Mouse (Mus musculus): ENCODE measurements at regions not wholly inside any gene's neighbourhood (a gene's known extent, or its start where the extent isn't known, plus 50 kb on each side); places are given as distances from the start of the nearest gene placed in this dataset.

DNA sequence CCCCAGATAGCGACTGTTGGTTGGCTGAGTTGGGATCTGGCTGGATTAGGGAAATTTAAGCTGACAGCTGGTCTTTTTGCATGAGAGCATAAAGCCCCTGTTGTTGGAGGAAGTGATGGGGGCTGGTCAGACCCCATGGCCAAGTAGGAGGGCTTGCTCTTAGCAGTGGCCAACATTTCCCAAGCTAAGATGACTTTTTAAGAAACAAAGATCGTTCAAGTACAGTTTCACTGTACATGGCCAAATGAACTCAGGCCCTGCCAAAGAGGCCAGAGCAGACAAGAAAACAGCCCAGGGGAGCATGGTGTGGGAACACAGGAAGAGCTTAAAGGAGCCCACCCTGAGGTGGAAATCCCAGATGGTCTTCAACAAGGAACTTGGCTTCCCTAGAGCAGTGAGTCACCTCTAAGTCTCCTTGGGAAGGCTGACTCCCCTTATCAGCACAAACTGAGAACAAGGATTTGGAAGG lies 128.0 kb upstream of the Ankrd55 start:
- no peaks in the 10 kb centered on the region for H3K27me3 ChIP-seq (ENCODE audit: control insufficient read depth, insufficient read depth, low read length)
- no peak for DNase-seq (ENCODE audit: low read depth in 1 of 2, low spot score in 2 of 2)
- WGBS = 82% methylated on average over 2 of the region's 2 CpGs
- TF ChIP-seq CTCF (IDR thresholded peaks at IDR 0.05; ENCODE audit: extremely low read depth, insufficient read depth, insufficient read length, insufficient replicate concordance) (no peak), POLR2A (IDR thresholded peaks at IDR 0.05; ENCODE audit: low read depth, low read length) (no peak)
- H3K4me3 ChIP-seq (ENCODE audit: extremely low read depth, insufficient read depth, insufficient read length) = no peak overlapping the region
- H3K4me1 ChIP-seq (ENCODE audit: control insufficient read depth, insufficient read depth, insufficient read length) = no peaks in the 10 kb centered on the region
- H3K27ac ChIP-seq (ENCODE audit: insufficient read depth, low read length) = no peak overlapping the region
- no peaks in the 10 kb centered on the region for H3K36me3 ChIP-seq (ENCODE audit: control insufficient read depth, insufficient read depth, low read length)

DNA sequence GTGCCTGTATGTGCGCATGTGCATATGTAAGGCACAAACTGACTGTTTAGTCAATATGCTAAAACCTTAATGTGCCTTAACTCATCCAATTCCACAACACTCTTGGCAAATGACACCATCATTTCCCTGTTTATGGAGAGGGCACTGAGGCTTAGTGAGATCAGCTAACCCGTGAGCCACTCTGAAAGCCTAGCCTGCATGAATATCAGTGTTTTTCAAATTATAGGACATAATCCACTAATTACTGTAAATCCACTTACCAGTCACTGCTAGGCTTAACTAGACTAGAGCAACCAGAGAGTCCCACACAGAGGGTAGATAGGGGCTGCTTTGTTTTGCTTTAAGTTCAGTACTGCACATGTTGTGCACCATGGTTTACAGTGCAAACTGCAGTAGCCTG lies 127.5 kb upstream of the Ankrd55 start:
- Histone ChIP-seq H3K4me1 (ENCODE audit: control insufficient read depth, insufficient read depth, insufficient read length) (no peaks in the 10 kb centered on the region), H3K36me3 (ENCODE audit: control insufficient read depth, insufficient read depth, low read length) (no peaks in the 10 kb centered on the region), H3K4me3 (ENCODE audit: extremely low read depth, insufficient read depth, insufficient read length) (no peak overlapping the region), H3K27me3 (ENCODE audit: control insufficient read depth, insufficient read depth, low read length) (no peaks in the 10 kb centered on the region), H3K27ac (ENCODE audit: insufficient read depth, low read length) (no peak overlapping the region)
- TF ChIP-seq POLR2A (IDR thresholded peaks at IDR 0.05; ENCODE audit: low read depth, low read length) = no peak
- DNase-seq (ENCODE audit: low read depth in 1 of 2, low spot score in 2 of 2) = no peak
- WGBS = 96% methylated on average over 2 of the region's 2 CpGs

DNA sequence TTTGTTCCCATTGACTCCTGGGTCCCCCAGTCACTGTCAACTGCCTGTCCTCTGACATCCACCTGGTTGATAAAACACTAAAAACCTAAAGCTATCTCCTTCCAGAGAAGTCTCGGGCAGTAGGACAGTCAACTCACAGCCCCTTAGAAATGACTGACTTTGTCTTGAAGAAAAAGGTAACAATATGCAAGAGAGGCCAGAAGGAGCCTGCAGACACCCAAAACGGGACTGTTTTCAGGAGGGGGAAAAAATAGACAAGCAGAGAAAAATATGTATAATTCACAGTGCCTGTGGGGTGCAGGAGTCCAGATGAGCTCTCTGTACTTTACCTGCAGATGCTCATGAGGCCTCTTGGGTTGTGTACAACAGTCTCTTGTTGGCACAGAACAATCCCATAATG lies 126.4 kb upstream of the Ankrd55 start:
- no peak for TF ChIP-seq CTCF (IDR thresholded peaks at IDR 0.05; ENCODE audit: extremely low read depth, insufficient read depth, insufficient read length, insufficient replicate concordance)
- no peak for TF ChIP-seq POLR2A (IDR thresholded peaks at IDR 0.05; ENCODE audit: low read depth, low read length)
- DNase-seq (ENCODE audit: low read depth in 1 of 2, low spot score in 2 of 2) = no peak
- 83% methylated on average over 2 of the region's 2 CpGs for WGBS
- Histone ChIP-seq H3K4me1 (ENCODE audit: control insufficient read depth, insufficient read depth, insufficient read length) (no peaks in the 10 kb centered on the region), H3K27ac (ENCODE audit: insufficient read depth, low read length) (no peak overlapping the region), H3K36me3 (ENCODE audit: control insufficient read depth, insufficient read depth, low read length) (no peaks in the 10 kb centered on the region), H3K4me3 (ENCODE audit: extremely low read depth, insufficient read depth, insufficient read length) (no peak overlapping the region), H3K27me3 (ENCODE audit: control insufficient read depth, insufficient read depth, low read length) (no peaks in the 10 kb centered on the region)

DNA sequence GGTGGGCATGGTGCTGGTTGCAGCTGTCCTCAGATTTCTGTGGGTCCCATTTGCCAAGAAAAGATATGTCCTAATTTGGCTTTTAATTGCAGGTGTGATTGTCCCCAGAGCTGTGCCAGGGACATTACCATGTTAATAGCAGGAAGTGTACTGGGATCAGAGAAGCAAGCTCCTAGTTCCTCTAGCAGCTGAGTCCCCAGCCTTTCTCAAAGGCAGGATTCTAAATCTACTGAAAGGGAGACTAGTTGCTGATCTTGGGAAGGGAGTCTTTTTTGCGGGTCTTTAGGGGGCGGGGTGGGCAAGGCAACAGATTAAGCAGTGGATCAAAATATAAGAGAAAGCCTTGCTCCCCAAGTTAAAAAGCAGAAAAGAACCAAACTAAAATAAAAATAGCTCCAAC lies 122.3 kb upstream of the Ankrd55 start:
- WGBS = 57% methylated on average over 2 of the region's 2 CpGs
- Histone ChIP-seq H3K36me3 (ENCODE audit: control insufficient read depth, insufficient read depth, low read length) (no peaks in the 10 kb centered on the region), H3K27me3 (ENCODE audit: control insufficient read depth, insufficient read depth, low read length) (no peaks in the 10 kb centered on the region), H3K4me1 (ENCODE audit: control insufficient read depth, insufficient read depth, insufficient read length) (no peaks in the 10 kb centered on the region), H3K27ac (ENCODE audit: insufficient read depth, low read length) (no peak overlapping the region), H3K4me3 (ENCODE audit: extremely low read depth, insufficient read depth, insufficient read length) (no peak overlapping the region)
- TF ChIP-seq POLR2A (IDR thresholded peaks at IDR 0.05; ENCODE audit: low read depth, low read length) = no peak
- TF ChIP-seq CTCF (IDR thresholded peaks at IDR 0.05; ENCODE audit: extremely low read depth, insufficient read depth, insufficient read length, insufficient replicate concordance) = no peak
- no peak for DNase-seq (ENCODE audit: low read depth in 1 of 2, low spot score in 2 of 2)

DNA sequence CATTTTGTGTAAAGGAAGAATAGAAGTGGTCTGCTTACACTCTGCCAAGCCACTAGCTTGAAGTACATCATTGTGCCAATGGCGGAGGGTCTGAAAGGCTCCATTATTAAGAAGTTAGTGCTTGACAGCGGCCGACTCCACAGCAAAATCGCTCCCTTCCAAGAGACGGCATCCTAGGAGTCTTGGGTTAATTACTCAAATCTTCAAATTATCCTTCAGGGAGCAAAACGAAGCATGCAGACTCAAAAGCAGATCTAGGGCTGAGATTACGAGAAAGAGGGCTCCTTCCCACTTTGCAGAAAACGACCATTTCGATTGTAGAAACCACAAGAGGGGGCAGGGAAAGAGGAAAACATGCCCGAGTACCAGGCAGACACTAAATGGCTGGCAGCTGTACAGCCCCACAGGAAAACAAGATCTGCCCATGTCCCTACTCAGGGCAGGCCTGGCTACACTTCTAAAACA lies 121.9 kb upstream of the Ankrd55 start:
- H3K4me3 ChIP-seq (ENCODE audit: extremely low read depth, insufficient read depth, insufficient read length) = no peak overlapping the region
- H3K27me3 ChIP-seq (ENCODE audit: control insufficient read depth, insufficient read depth, low read length) = no peaks in the 10 kb centered on the region
- 47% methylated on average over 10 of the region's 10 CpGs for WGBS
- no peak overlapping the region for H3K27ac ChIP-seq (ENCODE audit: insufficient read depth, low read length)
- no peak for DNase-seq (ENCODE audit: low read depth in 1 of 2, low spot score in 2 of 2)
- no peaks in the 10 kb centered on the region for H3K4me1 ChIP-seq (ENCODE audit: control insufficient read depth, insufficient read depth, insufficient read length)
- TF ChIP-seq CTCF (IDR thresholded peaks at IDR 0.05; ENCODE audit: extremely low read depth, insufficient read depth, insufficient read length, insufficient replicate concordance) (no peak), POLR2A (IDR thresholded peaks at IDR 0.05; ENCODE audit: low read depth, low read length) (no peak)
- no peaks in the 10 kb centered on the region for H3K36me3 ChIP-seq (ENCODE audit: control insufficient read depth, insufficient read depth, low read length)

DNA sequence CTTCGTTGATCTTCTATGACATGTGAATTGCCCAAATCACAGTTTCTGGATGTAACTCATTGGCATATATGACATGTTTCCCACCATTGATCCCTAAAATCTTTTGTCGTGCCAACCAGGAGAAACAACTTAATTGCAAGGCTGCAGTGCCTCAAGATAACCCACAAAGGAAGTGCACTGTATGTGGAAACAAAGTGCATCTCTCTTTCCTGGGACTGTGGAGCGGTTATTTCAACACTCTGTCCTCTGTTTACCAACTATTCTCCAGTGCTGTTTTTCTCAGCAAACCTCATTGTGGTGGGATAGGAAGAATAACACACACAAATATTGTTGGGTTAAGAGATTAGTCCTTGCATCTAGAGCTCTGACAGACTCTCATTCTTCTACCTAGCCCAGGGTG lies 119.8 kb upstream of the Ankrd55 start:
- H3K27me3 ChIP-seq (ENCODE audit: control insufficient read depth, insufficient read depth, low read length) = no peaks in the 10 kb centered on the region

DNA sequence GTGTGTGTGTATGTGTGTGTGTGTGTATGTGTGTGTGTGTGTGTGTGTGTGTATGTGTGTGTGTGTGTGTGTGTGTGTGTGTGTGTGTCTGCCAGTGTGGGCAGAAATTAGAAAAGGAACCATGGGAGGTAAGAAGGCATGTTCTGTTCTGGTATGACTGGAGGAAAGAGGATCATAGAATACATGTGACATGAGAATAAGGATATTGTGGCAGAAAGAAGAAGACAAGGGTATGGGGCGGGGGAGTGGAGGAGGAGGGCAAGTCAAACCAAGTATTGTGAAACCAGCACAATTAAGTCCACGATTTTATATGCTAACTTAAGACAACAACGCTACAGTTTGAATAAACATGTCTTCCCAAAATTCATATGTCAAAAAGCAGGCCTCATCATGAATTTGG lies 117.4 kb upstream of the Ankrd55 start:
- Histone ChIP-seq H3K27ac (ENCODE audit: insufficient read depth, low read length) (no peak overlapping the region), H3K36me3 (ENCODE audit: control insufficient read depth, insufficient read depth, low read length) (no peaks in the 10 kb centered on the region), H3K4me1 (ENCODE audit: control insufficient read depth, insufficient read depth, insufficient read length) (no peaks in the 10 kb centered on the region), H3K4me3 (ENCODE audit: extremely low read depth, insufficient read depth, insufficient read length) (no peak overlapping the region), H3K27me3 (ENCODE audit: control insufficient read depth, insufficient read depth, low read length) (no peaks in the 10 kb centered on the region)
- WGBS = 92% methylated on average over 3 of the region's 3 CpGs
- TF ChIP-seq POLR2A (IDR thresholded peaks at IDR 0.05; ENCODE audit: low read depth, low read length) (no peak), CTCF (IDR thresholded peaks at IDR 0.05; ENCODE audit: extremely low read depth, insufficient read depth, insufficient read length, insufficient replicate concordance) (no peak)
- DNase-seq (ENCODE audit: low read depth in 1 of 2, low spot score in 2 of 2) = no peak

More for the DNA sequence above, 119.8 kb upstream of the Ankrd55 start:
- H3K4me3 ChIP-seq (ENCODE audit: extremely low read depth, insufficient read depth, insufficient read length) = no peak overlapping the region
- H3K4me1 ChIP-seq (ENCODE audit: control insufficient read depth, insufficient read depth, insufficient read length) = no peaks in the 10 kb centered on the region
- no peak overlapping the region for H3K27ac ChIP-seq (ENCODE audit: insufficient read depth, low read length)
- H3K36me3 ChIP-seq (ENCODE audit: control insufficient read depth, insufficient read depth, low read length) = no peaks in the 10 kb centered on the region
- 65% methylated on average over 3 of the region's 3 CpGs for WGBS
- DNase-seq (ENCODE audit: low read depth in 1 of 2, low spot score in 2 of 2) = no peak
- TF ChIP-seq POLR2A (IDR thresholded peaks at IDR 0.05; ENCODE audit: low read depth, low read length) (no peak), CTCF (IDR thresholded peaks at IDR 0.05; ENCODE audit: extremely low read depth, insufficient read depth, insufficient read length, insufficient replicate concordance) (no peak)

Measured in spleen, adult 2 months (tissue).